Mouse (Mus musculus) CH12.LX (cell line): Measurements from ENCODE around the gene Spsb2.

Experiments used
- CHD1 ChIP-seq: IDR thresholded peaks from 2 replicates; pipeline ENCODE4 v1.6.1; 2012; ENCODE audit warnings: low read depth, low read length, improper control_type of control experiment, inconsistent platforms
- CTCF ChIP-seq, 2 experiments: IDR thresholded peaks in 1 of 2; conservative IDR thresholded peaks in 1 of 2; 2 replicates each; pipeline ENCODE4 v1.5.1; 2011 to 2012; ENCODE audit warnings: low read depth in 2 of 2, low read length in 2 of 2, improper control_type of control experiment in 1 of 2, inconsistent platforms in 1 of 2, mild to moderate bottlenecking in 1 of 2, moderate library complexity in 1 of 2
- E2F4 ChIP-seq: IDR thresholded peaks from 2 replicates; pipeline ENCODE4 v1.6.1; 2011; ENCODE audit warnings: low read depth, low read length, improper control_type of control experiment; ENCODE audit not compliant: insufficient replicate concordance
- EP300 ChIP-seq: IDR thresholded peaks from 2 replicates; pipeline ENCODE4 v1.6.1; 2011; ENCODE audit warnings: low read length, improper control_type of control experiment
- ETS1 ChIP-seq: conservative IDR thresholded peaks from 2 replicates; pipeline ENCODE4 v1.6.1; 2012; ENCODE audit warnings: low read depth, mild to moderate bottlenecking, inconsistent platforms, low read length, improper control_type of control experiment, moderate library complexity
- HCFC1 ChIP-seq: IDR thresholded peaks from 2 replicates; pipeline ENCODE4 v1.6.1; 2012; ENCODE audit warnings: low read depth, mild to moderate bottlenecking, inconsistent platforms, low read length, improper control_type of control experiment
- JUN ChIP-seq: IDR thresholded peaks from 2 replicates; pipeline ENCODE4 v1.6.1; 2011; ENCODE audit warnings: low read depth, mild to moderate bottlenecking, low read length, improper control_type of control experiment, moderate library complexity; ENCODE audit not compliant: insufficient read depth
- MAFK ChIP-seq: IDR thresholded peaks from 2 replicates; pipeline ENCODE4 v1.6.1; 2011; ENCODE audit warnings: low read length, improper control_type of control experiment; ENCODE audit not compliant: insufficient replicate concordance
- MAX ChIP-seq: IDR thresholded peaks from 2 replicates; pipeline ENCODE4 v1.6.1; 2011; ENCODE audit warnings: low read length, improper control_type of control experiment
- NRF1 ChIP-seq: IDR thresholded peaks from 2 replicates; pipeline ENCODE4 v1.6.1; 2014; ENCODE audit warnings: low read depth, mild to moderate bottlenecking, inconsistent platforms, low read length, improper control_type of control experiment, moderate library complexity
- POLR2A ChIP-seq: IDR thresholded peaks from 2 replicates; pipeline ENCODE4 v1.6.1; 2011; ENCODE audit warnings: low read depth, mild to moderate bottlenecking, improper control_type of control experiment, low read length
- POLR2AphosphoS2 ChIP-seq: IDR thresholded peaks from 2 replicates; pipeline ENCODE4 v1.6.1; 2011; ENCODE audit warnings: low read depth, low read length, improper control_type of control experiment
- SMC3 ChIP-seq: IDR thresholded peaks from 2 replicates; pipeline ENCODE4 v1.6.1; 2011; ENCODE audit warnings: low read depth, low read length, improper control_type of control experiment

DNA sequence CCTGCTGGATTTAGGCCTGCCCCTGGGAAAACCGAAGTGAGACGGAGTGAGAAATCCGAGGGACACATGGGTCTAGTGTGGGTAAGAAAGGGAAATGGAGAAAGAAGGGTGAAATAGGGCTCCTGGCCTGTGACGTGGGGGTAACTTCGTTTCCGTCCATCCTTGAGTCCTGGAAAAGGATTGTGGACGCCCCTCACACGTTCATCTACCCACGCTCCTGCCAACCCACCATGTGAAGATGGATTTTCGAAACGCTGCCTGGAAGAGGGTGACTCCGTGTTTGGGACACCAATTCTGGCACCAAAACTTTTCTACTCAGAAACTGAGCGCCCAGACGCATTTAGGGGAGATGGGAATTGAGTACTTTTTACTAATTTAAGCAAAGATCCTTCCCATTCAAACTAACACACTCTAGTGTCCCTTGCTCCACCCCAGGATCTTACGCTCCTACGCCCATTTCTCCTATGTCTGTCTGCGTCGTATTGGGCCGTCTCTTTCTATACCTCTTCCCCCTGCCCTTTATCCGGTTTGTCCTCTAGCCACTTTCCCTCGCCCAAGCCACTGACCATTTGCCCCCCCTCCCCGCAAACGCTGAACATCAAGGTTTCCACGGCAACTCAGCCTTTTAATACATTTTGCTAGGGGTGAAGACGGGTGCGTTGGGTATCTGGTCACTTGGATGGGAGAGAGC, 49.5 kb downstream of the Spsb2 start:
- TF ChIP-seq EP300 (no peak), MAX (no peak), CTCF (conservative IDR thresholded peaks at IDR 0.05 in 1 of 2, IDR thresholded peaks at IDR 0.05 in 1 of 2; ENCODE audit: low read depth in 2 of 2, low read length in 2 of 2) (no peak), SMC3 (no peak), POLR2A (no peak), POLR2AphosphoS2 (no peak), MAFK (no peak), NRF1 (no peak), HCFC1 (no peak), E2F4 (no peak), JUN (no peak), ETS1 (no peak), CHD1 (no peak)
